Mouse (Mus musculus) liver, embryonic 14.5 days (tissue): ENCODE measurements around the gene Gpalpp1.

ENCODE experiments used
- CTCF ChIP-seq: IDR thresholded peaks from 2 replicates; pipeline ENCODE4 v1.5.1; 2016; ENCODE audit warnings: antibody characterized with exemption, low read depth, control low read depth
- EP300 ChIP-seq: IDR thresholded peaks from 2 replicates; pipeline ENCODE4 v1.6.1; 2016; ENCODE audit warnings: antibody characterized with exemption, low read depth

DNA sequence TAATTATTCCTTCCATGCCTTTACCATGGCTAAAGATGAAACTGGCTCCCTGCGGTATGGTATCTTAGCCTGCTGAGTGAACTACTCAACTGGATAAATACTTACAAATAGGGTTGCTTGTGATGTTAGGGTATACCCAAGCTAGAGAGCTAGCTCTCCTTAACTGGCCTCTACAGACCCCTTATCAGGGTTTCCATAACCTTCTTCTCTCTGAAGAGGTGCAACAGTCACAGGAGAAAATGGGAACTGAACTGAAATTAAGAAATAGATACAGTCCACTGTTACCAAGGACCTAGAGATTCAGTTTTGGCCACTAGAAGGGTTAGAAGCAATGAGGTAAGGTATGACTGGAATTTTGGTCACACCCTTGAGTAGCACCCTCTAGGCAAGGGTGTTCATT is 34.7 kb upstream of the Gpalpp1 start:
- TF ChIP-seq CTCF: no peak
- no peak for TF ChIP-seq EP300
